Mouse (Mus musculus) left cerebral cortex, adult 11 months (tissue): ENCODE measurements around the gene Dnajb1.
"Not testable (repeated sequence)": the region's sequence is repeated elsewhere in the genome, so short reads cannot be mapped to it uniquely, and the experiment has no call there.

Source experiments
- DNase-seq: peaks from one replicate; pipeline ENCODE4 v3.0.0; 2022; ENCODE audit warnings: low spot score

Dnajb1 gene

GRCm38 (mm10) chr8:83578131-83579055 is 29.6 kb upstream of the Dnajb1 start:
- no peak for DNase-seq

GRCm38 (mm10) chr8:83579676-83580075 is 28.3 kb upstream of the Dnajb1 start:
- DNase-seq = no peak

DNA sequence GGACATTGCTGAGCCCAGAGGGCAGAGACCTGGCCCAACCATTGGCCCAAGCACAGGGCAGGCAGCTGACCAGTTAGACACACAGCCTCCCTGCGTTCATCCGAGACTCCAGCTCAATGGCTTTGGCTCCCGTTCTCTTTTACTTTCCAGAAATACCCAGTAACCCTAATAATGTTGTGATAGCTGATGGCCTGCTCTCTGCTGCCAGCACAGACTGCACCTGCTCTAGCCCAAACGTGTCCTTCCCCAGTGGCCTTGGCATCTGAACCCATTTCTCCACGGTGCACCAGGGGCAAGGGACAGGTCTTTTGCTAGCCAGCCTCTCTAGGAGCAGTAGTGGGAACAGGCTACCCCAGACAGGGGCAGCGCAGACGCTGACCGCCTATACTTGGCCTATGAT is 27.2 kb upstream of the Dnajb1 start:
- no peak for DNase-seq

GRCm38 (mm10) chr8:83582226-83582625 is 25.8 kb upstream of the Dnajb1 start:
- DNase-seq = no peak

DNA sequence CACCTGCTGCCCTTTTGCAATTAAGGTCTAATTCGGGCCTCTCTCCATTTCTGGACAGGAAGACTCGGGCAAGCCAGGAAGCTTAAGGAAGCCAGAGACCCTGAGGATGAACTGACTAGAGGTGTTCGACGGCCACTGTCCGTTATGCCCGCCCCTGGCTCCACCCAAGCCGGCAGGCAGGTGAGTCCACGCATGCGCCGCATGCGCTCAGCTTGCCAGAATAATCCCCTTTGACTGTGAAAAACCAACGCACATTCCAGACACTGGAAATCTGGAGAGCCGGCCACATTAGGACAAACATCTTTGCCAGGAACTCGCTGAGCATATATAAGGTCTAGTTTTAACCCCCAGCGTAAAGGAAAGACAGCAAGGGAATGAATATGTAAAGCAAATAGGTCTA is 24.8 kb upstream of the Dnajb1 start:
- DNase-seq = no peak

DNA sequence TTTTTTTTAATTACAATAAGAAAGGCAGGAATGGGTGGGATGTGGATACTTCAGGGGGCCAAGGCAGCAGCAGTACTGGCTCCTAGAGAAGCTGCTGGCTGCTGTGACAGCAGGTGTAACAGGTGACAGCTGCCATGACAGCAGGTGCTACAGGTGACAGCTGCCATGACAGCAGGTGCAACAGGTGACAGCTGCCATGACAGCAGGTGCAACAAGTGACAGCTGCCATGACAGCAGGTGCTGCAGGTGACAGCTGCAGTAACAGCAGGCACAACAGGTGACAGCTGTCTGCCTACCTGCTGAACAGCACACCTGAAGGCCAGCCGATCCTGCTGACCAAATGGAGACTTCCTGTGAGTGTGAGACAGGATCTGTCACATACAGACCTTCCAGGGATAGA is 23.2 kb upstream of the Dnajb1 start:
- no peak for DNase-seq

GRCm38 (mm10) chr8:83585333-83585732 is 22.7 kb upstream of the Dnajb1 start:
- DNase-seq = no peak

DNA sequence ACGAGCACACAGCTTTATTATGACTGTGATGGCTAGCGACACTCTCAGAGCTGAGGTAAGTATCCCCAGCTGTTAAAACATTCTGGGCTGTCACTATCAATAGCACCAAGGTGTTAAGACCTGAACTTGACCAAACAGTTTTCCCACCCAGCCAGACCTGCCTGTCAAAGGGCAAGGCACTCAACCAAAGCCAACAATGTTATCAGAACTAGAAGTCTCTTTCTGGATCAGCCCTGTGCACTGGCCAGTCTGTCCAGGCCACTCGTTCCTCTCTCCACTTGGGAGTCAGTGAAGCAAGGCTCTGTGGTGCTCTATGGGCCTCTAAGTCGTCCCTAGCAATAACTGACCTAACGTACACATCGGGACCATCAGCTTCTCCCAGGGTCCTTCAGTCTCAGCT is 20.3 kb upstream of the Dnajb1 start:
- no peak for DNase-seq

- DNase-seq = no peak
Observed at GRCm38 (mm10) chr8:83588886-83589285, 19.1 kb upstream of the Dnajb1 start.

- no peak for DNase-seq
Observed at GRCm38 (mm10) chr8:83590488-83591023, 17.4 kb upstream of the Dnajb1 start.

- DNase-seq = no peak
Observed at GRCm38 (mm10) chr8:83592682-83593081, 15.3 kb upstream of the Dnajb1 start.

GRCm38 (mm10) chr8:83593325-83594166 is 14.4 kb upstream of the Dnajb1 start:
- no peak for DNase-seq

DNA sequence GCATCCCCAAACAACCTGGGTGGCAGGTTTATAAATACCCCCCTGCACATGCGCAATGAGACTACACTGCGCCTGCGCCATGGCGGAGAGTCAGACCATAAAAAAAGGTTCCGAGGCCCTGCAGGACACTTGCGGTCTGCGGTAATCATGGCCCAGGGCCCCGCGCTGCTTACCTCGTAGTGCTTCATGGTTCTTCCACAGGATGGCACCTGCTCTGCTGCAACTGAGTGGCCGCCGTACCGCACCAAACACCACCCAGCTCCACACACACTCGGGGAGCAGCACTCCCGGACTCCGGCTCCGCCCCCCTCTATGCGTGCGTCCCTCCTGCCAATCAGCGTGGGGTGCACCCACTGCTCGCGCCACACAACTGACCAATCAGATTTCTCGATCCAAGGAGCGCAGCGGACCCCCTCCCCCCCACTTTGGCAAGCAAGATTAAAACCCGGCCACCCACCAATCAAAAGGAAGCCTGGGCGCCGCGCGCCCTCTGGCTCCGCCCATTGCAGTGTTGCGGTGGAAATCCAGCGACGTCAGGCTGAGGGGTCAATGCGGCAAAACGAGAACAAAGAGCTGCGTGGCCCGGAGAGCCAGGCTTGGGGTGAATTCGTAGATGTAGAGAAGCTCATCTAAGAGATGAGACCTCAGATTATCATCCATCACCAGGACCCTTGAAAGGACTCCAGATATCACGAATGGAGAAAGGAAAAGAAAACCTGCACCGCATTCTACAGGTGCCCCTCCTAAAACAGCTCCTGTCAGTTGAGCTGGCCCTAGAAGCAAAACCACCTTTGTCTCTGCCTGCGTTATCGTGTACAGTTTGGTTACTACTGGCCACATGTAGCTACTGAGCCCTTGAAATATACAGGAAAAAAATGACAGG is 13.6 kb upstream of the Dnajb1 start:
- peak; percentile 97 for DNase-seq

GRCm38 (mm10) chr8:83595050-83595345 is 13.0 kb upstream of the Dnajb1 start:
- not testable (repeated sequence) for DNase-seq

- no peak for DNase-seq
Observed at GRCm38 (mm10) chr8:83596369-83596768, 11.6 kb upstream of the Dnajb1 start.

GRCm38 (mm10) chr8:83598146-83598545 is 9.8 kb upstream of the Dnajb1 start:
- DNase-seq = no peak

- DNase-seq = no peak
Observed at GRCm38 (mm10) chr8:83599814-83600213, 8.2 kb upstream of the Dnajb1 start.

GRCm38 (mm10) chr8:83602650-83603029 is 5.4 kb upstream of the Dnajb1 start:
- DNase-seq = no peak

GRCm38 (mm10) chr8:83608398-83608829 is 421 bp downstream of the Dnajb1 start:
- DNase-seq = peak; percentile 71

GRCm38 (mm10) chr8:83609086-83609485 is 1.1 kb downstream of the Dnajb1 start:
- no peak for DNase-seq

GRCm38 (mm10) chr8:83609547-83610180 is 1.7 kb downstream of the Dnajb1 start:
- no peak for DNase-seq
